Mouse (Mus musculus) cerebellum, postnatal 10 days (tissue): ENCODE measurements around the gene Serpina6.
A peak's percentile ranks its signal among the peaks of the same experiment; 100 is the strongest.

Source experiments
- DNase-seq, 2 experiments: peaks; one replicate each; pipeline ENCODE4 v3.0.0; 2021; ENCODE audit warnings: mixed read lengths in 2 of 2

Serpina6 gene

GRCm38 (mm10) chr12:103655123-103656044 lies 1.6 kb downstream of the Serpina6 start:
- no peak for DNase-seq

- no peak for DNase-seq
Observed at GRCm38 (mm10) chr12:103653836-103654235, 3.2 kb downstream of the Serpina6 start.

DNA sequence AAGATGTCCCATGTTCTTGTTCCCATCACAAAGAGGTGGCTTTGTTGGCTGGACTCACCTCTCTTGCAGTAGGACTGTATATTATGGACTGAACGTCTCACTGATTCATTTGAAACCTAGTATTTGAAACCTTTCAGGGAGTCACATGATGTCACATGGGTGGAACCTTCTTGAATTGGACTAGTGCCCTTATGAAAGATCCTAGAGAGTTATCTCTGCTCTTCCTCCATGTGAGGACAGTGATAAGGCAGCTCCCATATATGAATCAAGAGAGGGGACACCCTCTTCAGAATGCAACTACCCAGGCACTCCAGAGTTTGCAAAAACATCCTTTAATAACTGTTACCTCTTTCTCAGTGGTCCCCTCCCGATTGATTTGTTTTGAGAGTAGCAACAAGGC lies 10.7 kb downstream of the Serpina6 start:
- no peak for DNase-seq

GRCm38 (mm10) chr12:103644601-103645000 lies 12.4 kb downstream of the Serpina6 start:
- DNase-seq: no peak

DNA sequence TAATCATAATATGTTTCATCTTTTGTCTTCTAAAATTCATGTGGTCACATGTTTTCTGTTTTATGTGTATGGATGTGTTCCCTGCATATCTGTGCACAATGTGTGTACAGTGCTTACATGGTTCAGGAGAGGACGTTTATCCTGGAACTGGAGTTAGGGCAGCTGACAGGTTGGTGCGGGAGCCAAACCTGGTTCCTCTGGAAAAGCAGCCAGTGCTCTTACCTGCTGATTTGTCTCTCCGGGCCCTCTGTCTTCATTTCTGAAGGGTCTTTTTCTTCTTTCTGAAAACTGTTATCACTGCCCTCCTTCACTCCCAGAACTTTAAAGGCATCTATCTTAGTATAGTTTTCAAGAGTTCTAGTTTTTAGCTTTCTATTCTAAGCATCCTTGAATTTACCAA lies 13.2 kb downstream of the Serpina6 start:
- DNase-seq: no peak

DNA sequence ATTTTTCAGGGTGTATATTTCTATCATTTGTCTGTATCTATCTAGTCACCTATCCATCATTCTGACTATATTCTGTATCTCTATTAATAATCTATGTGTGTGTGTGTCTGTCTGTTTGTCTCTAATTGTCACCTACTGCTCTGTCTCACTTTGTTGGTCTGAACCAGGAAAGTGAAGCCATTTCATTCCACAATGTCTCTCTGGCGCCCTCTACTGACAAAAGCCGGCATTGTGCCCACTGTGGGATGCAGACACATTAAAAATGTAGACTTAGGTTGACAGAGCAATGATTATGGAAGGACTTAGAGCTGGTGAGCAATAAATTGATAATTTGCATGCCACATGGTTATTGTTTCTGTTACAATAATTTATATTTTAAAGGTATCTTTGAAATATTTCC lies 13.7 kb downstream of the Serpina6 start:
- DNase-seq: peak; percentile 94 to 97

DNA sequence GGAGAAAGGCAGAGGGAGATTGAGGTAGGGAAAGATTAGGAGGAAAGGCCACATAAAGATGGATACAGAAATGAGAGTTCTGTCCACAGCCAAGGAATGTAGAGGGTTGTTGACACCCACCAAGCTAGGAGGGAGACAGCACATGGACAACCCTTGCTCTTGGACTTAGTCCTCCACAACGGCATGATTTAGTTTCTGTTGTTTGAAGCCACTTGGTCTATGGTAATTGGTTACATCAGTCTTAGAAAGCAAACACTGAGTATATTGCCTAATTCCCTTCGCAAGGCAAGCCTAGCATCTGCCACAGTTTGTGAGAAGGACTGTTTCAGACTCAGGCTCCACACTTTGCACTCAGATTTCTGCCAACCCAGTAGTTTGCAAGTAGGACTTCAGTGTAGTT lies 21.2 kb downstream of the Serpina6 start:
- no peak for DNase-seq

DNA sequence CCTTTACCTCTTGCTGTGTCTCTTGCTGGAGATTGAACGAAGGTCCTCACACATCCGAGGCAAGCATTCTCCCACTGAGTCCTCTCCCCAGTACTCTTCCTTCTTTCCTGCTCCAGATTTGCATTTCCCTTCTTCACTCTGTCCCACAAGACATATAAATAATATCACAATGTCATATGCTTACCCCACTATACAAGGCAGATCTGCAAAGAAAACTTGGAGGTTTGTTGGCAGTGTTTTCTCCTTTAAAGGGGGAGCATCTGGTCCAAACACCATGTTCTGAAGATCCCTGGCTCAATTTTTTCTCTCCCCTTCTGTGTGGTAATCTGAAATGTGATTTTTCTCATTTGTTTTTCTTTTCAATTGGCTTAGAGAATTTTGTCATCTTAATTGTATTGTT lies 22.6 kb downstream of the Serpina6 start:
- no peak for DNase-seq

DNA sequence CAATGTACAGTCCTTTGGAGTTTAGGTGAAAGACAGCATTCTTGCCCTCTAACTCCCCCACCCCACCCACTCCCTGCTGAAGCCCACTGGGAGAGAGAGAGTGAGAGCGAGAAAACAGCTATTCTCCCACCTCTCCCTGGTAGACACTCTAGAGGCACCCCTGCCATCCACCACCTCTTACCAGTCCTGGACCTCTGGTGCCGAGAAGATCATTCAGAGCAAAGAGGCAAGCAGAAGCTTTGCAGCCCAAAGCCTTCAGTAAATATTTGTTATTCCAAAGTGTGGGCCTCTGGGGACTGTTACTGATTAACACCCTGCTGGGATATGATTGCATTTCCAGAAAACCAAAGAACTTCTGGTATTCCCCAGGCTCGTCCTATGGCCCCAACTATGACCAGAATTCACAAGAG lies 25.8 kb downstream of the Serpina6 start, which contains the start of gene Serpina10:
Serpina10 (minus strand) TSS at position 242 of the 410 bp plus-strand sequence.
- no peak for DNase-seq

DNA sequence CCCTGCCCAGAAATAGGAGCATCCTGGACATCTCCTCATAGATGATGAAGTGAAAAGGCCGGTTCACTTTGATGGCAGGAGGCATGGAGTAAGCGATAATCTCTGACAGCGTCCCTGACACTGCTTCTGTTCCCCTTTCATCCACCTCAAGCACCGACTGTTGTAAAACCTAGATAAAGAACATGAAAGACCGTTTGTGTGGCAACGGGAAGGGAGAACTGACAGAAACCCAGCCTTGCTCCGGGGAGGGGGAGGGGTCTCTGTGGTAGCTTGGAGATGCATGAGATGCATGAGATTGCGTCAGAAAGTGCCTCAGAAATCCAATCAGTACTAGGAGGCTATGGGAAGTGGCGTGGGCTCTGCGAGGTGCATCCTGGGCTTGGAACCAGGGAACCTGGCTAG lies 40.2 kb downstream of the Serpina6 start:
- no peak for DNase-seq

DNA sequence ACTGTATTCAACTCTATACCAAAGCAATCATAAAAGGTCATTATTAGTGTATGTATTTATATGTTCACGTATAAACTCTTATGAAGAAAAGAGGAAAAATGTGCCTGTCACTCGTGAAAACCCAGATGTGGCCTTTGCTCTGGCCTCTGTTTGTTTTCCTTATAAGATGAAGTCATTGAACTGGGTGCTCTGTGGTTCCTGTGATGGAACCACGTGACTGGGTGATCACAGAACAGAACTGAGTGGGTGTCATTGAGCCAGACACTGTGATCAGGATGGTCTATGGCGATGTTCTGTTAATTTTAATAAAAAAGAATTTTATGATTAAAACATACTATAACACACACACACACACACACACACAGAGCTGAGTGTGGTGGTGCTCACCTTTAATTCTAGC lies 41.3 kb downstream of the Serpina6 start:
- no peak for DNase-seq

DNA sequence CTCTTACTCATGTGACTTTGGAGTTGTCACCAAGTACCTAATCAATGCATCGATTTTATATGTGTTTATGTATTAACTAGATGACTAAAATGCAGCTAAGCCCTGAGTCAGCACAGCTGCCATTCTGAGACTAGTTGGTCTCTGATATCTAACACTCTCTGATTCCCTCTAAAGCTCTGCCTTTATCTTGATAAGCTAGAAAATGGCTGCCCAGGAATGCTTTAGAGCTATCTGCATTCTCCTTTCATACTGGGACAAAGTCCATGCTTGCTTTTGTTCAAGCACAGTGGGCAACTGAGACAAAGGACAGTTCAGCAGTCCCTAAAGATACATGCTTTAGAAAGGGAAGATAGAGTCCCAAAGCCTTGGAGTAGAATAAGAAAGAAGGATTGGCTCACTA lies 41.9 kb downstream of the Serpina6 start:
- no peak for DNase-seq

DNA sequence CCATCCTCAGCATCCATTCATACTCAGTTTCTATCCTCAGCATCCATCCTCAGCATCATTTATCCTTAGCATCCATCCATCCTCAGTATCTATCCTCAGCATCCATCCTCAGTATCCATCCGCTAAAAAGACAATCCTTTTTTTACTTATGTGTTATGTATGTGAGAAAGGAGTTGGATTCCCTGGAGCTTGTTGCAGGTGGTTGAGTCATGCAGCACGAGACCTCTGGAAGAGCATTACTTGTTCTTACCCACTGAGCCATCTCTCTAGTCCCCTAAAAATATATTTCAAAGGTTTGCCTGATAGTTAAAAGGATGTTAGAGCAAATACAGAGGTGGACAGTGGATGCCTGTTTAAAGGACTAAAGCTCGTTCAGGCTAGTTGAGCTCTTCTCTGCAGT lies 55.2 kb downstream of the Serpina6 start:
- no peak for DNase-seq

DNA sequence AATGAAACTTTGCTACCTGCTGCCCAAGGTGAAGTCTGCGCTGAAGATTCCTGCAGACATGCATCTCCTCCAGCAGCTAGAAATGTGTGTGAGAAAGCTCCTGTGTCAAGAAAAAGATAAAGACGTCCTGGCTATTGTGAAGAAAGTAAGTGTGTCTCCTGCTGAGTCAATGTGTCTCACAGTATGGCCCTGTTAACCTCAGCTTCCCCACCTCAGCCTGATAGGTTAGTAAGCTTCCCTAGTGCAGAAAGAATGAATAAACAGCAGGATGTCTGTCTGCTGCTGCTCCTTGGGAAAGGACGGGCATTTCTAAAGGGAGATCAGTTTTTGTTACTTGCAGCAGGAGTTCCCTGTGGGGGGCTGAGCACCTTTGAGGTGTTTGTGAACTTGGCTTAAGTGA lies 56.6 kb downstream of the Serpina6 start:
- DNase-seq: no peak

- DNase-seq: no peak
Observed at GRCm38 (mm10) chr12:103598411-103598810, 58.6 kb downstream of the Serpina6 start.
